Comparison of ENCODE assay signal across 15 mouse cellular contexts in the genomic region with DNA sequence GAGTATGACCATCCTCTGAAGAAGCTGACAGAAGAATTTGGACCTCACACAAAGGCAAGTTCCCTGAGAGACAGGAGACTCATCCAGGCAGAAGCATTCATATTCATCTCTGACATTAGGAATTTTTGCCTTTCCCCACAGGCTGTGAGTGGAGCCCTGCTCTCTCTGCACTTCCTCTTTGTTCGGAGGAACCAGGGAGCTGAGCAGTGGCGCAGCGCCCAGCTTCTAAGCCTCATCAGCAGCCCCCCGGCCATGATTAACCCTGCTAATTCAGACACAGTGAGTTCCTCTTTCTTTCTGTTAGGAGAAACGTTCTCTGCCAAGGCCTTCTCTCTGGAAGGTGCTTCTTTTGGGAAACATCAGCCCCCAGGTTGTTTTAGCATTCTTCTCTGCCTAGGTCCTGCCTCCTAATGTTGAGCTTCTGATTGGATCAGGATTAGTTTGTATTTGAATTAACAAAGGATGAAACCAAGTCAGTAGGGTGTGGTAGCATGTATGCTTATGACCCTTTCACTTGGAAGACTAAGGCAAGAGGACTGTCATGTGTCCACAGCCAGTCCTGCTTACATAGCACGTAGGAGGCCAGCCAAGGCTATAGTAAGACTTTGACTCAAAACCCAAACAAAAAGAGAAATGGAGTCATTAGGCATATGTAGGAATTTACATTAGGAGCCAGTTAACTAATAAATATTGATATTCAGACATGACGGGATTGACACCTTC. TPM values are rescaled to one million over a fixed set of nuclear protein-coding genes. Genes with fewer than 3 reads are reported as not detected.
A peak's percentile ranks its signal among the peaks of the same experiment; 100 is the strongest.
DNase-seq lines count a peak whose midpoint lies in the region; ATAC-seq and TF ChIP-seq lines count a peak whose summit lies in the region.
"Had no signal": no experiment of that assay in that cellular context is flagged by ENCODE, and none has a peak within 500 bp of the region (broad histone marks: within the 10 kb centered on the region; RNA-seq: fewer than 3 reads in every experiment).

No protein-coding gene starts in this region.

- H3K9ac ChIP-seq in forebrain, postnatal 0 days, result no peak overlapping the region
- H3K9ac ChIP-seq in forebrain, embryonic 13.5 days, result no peak overlapping the region
- no peak overlapping the region for H3K9ac ChIP-seq in neural tube, embryonic 15.5 days (replicated peaks)
- H3K9ac ChIP-seq: heart, embryonic 15.5 days; limb, embryonic 13.5 days; midbrain, embryonic 12.5 days had no signal

- no peaks in the 10 kb centered on the region for H3K4me1 ChIP-seq in forebrain, postnatal 0 days (ENCODE audit: insufficient read depth)
- H3K4me1 ChIP-seq in forebrain, embryonic 13.5 days, result no peaks in the 10 kb centered on the region
- H3K4me1 ChIP-seq in neural tube, embryonic 15.5 days, result no peaks in the 10 kb centered on the region
- H3K4me1 ChIP-seq: forebrain, embryonic 10.5 days; heart, embryonic 15.5 days; limb, embryonic 13.5 days; midbrain, embryonic 12.5 days had no signal

- no peak overlapping the region for H3K4me2 ChIP-seq in forebrain, postnatal 0 days (ENCODE audit: low read depth)
- H3K4me2 ChIP-seq in forebrain, embryonic 13.5 days, result no peak overlapping the region
- no peak overlapping the region for H3K4me2 ChIP-seq in neural tube, embryonic 15.5 days
- H3K4me2 ChIP-seq: heart, embryonic 15.5 days; limb, embryonic 13.5 days; midbrain, embryonic 12.5 days had no signal

- H3K27ac ChIP-seq in forebrain, postnatal 0 days (ENCODE audit: low read depth, low read length), result no peak overlapping the region
- no peak overlapping the region for H3K27ac ChIP-seq in forebrain, embryonic 13.5 days
- H3K27ac ChIP-seq in neural tube, embryonic 15.5 days (replicated peaks), result no peak overlapping the region
- H3K27ac ChIP-seq: forebrain, embryonic 10.5 days; heart, embryonic 15.5 days; limb, embryonic 13.5 days; midbrain, embryonic 12.5 days had no signal

- intact Hi-C loops in left cerebral cortex, postnatal 4 days (cut with DNase I), result no loop called here
- intact Hi-C loops in left cerebral cortex, postnatal 36 days (cut with DNase I), result no loop called here
- intact Hi-C loops in heart, postnatal 36 days (cut with DNase I), result no loop called here

- no peaks in the 10 kb centered on the region for H3K9me3 ChIP-seq in forebrain, postnatal 0 days (ENCODE audit: low read length)
- no peaks in the 10 kb centered on the region for H3K9me3 ChIP-seq in forebrain, embryonic 13.5 days (replicated peaks)
- no peaks in the 10 kb centered on the region for H3K9me3 ChIP-seq in neural tube, embryonic 15.5 days (replicated peaks)
- H3K9me3 ChIP-seq: forebrain, embryonic 10.5 days; heart, embryonic 15.5 days; limb, embryonic 13.5 days; midbrain, embryonic 12.5 days had no signal

- TF ChIP-seq CTCF in forebrain, postnatal 0 days (IDR thresholded peaks at IDR 0.05; ENCODE audit: low read depth), result no peak

- WGBS in forebrain, postnatal 0 days, result 52% methylated on average over 7 of the region's 7 CpGs
- 70% methylated on average over 7 of the region's 7 CpGs for WGBS in forebrain, embryonic 13.5 days
- whole genome bisulfite sequencing in neural tube, embryonic 15.5 days, result 69% methylated on average over 7 of the region's 7 CpGs

- H3K27me3 ChIP-seq in forebrain, postnatal 0 days (ENCODE audit: insufficient read depth, low read length), result no peaks in the 10 kb centered on the region
- no peaks in the 10 kb centered on the region for H3K27me3 ChIP-seq in forebrain, embryonic 13.5 days
- no peaks in the 10 kb centered on the region for H3K27me3 ChIP-seq in neural tube, embryonic 15.5 days (replicated peaks)
- H3K27me3 ChIP-seq: heart, embryonic 15.5 days; limb, embryonic 13.5 days; midbrain, embryonic 12.5 days had no signal

- ATAC-seq in forebrain, postnatal 0 days, result no peak
- no peak for ATAC-seq in forebrain, embryonic 13.5 days
- ATAC-seq in neural tube, embryonic 15.5 days (ENCODE audit: low FRiP score), result no peak

- H3K4me3 ChIP-seq in forebrain, postnatal 0 days (ENCODE audit: low read depth, low read length), result no peak overlapping the region
- H3K4me3 ChIP-seq in forebrain, embryonic 13.5 days, result no peak overlapping the region
- H3K4me3 ChIP-seq in neural tube, embryonic 15.5 days (replicated peaks), result no peak overlapping the region
- H3K4me3 ChIP-seq: forebrain, embryonic 10.5 days; heart, embryonic 15.5 days; limb, embryonic 13.5 days; midbrain, embryonic 12.5 days had no signal

- peak; percentile 21 for DNase-seq in forebrain, postnatal 0 days
- DNase-seq in left cerebral cortex, postnatal 4 days, result peak; percentile 73
- no peak for DNase-seq in left cerebral cortex, postnatal 36 days (ENCODE audit: low spot score in 2 of 2)
- peak; percentile 92 for DNase-seq in Muller cell, postnatal 12 days (ENCODE audit: inconsistent ontology term)
- DNase-seq in heart, postnatal 36 days, result peak; percentile 9 to 12
- no peak for DNase-seq in kidney, adult 8-10 months
- DNase-seq: kidney, postnatal 14 days had no signal

- no peaks in the 10 kb centered on the region for H3K36me3 ChIP-seq in forebrain, postnatal 0 days (ENCODE audit: insufficient read depth)
- no peaks in the 10 kb centered on the region for H3K36me3 ChIP-seq in forebrain, embryonic 13.5 days (ENCODE audit: poor library complexity, severe bottlenecking)
- no peaks in the 10 kb centered on the region for H3K36me3 ChIP-seq in neural tube, embryonic 15.5 days
- H3K36me3 ChIP-seq: forebrain, embryonic 10.5 days; heart, embryonic 15.5 days; limb, embryonic 13.5 days; midbrain, embryonic 12.5 days had no signal

RNA-seq across cellular contexts. Expression of a gene that starts 9.1 kb away (rescaled TPM):
- 3.2 and 4.5 TPM in 2 replicates for total RNA-seq in forebrain, postnatal 0 days (2014; rRNA removed)
- polyA plus RNA-seq in forebrain, postnatal 0 days (2015; fragmentation: Nextera tagmentation; extraction: Ambion mirVana), result 1.6 and 1.7 TPM in 2 replicates
- 1.0 and 1.2 TPM in 2 replicates for polyA plus RNA-seq in forebrain, embryonic 13.5 days (2015; fragmentation: Nextera tagmentation; extraction: Ambion mirVana)
- total RNA-seq in left cerebral cortex, postnatal 4 days (2021), result 1 to 10 TPM; 3.3 to 4.4 TPM
- total RNA-seq in left cerebral cortex, postnatal 36 days (2021), result 1 to 10 TPM; 9.4 to 9.9 TPM
- total RNA-seq in heart, postnatal 36 days (2021), result 1 to 10 TPM; 3.6 to 5.7 TPM
- polyA plus RNA-seq in neural tube, embryonic 15.5 days (2015; fragmentation: Nextera tagmentation; extraction: Ambion mirVana), result 1.9 and 5.6 TPM in 2 replicates

RNA-seq across cellular contexts. Expression of a gene that starts 14.4 kb away (rescaled TPM):
- total RNA-seq in forebrain, postnatal 0 days (2014; rRNA removed), result not detected in 2 replicates
- not detected in 2 replicates for polyA plus RNA-seq in forebrain, postnatal 0 days (2015; fragmentation: Nextera tagmentation; extraction: Ambion mirVana)
- polyA plus RNA-seq in forebrain, embryonic 13.5 days (2015; fragmentation: Nextera tagmentation; extraction: Ambion mirVana), result not detected in 2 replicates
- total RNA-seq in left cerebral cortex, postnatal 4 days (2021), result not detected
- total RNA-seq in left cerebral cortex, postnatal 36 days (2021), result not detected
- total RNA-seq in heart, postnatal 36 days (2021), result not detected
- polyA plus RNA-seq in neural tube, embryonic 15.5 days (2015; fragmentation: Nextera tagmentation; extraction: Ambion mirVana), result not detected in 2 replicates
- total RNA-seq: adrenal gland, postnatal 4 days had no signal
- polyA plus RNA-seq: C2C12; heart, embryonic 15.5 days; limb, embryonic 13.5 days; midbrain, embryonic 12.5 days had no signal

RNA-seq across cellular contexts. Expression of a gene that starts 32.4 kb away (rescaled TPM):
- total RNA-seq in forebrain, postnatal 0 days (2014; rRNA removed), result not detected in 2 replicates
- 0.21 TPM in 1 of 2 replicates, not detected in the other for polyA plus RNA-seq in forebrain, postnatal 0 days (2015; fragmentation: Nextera tagmentation; extraction: Ambion mirVana)
- not detected in 2 replicates for polyA plus RNA-seq in forebrain, embryonic 13.5 days (2015; fragmentation: Nextera tagmentation; extraction: Ambion mirVana)
- not detected for total RNA-seq in left cerebral cortex, postnatal 4 days (2021)
- total RNA-seq in left cerebral cortex, postnatal 36 days (2021), result under 1 TPM in 1 of 2 experiments, not detected in 1; 0.64 TPM
- total RNA-seq in heart, postnatal 36 days (2021), result not detected
- polyA plus RNA-seq in neural tube, embryonic 15.5 days (2015; fragmentation: Nextera tagmentation; extraction: Ambion mirVana), result not detected in 2 replicates
- total RNA-seq: adrenal gland, postnatal 4 days had no signal
- polyA plus RNA-seq: forebrain, embryonic 10.5 days; limb, embryonic 13.5 days; midbrain, embryonic 12.5 days had no signal

RNA-seq across cellular contexts. Expression of a gene that starts 40.1 kb away (rescaled TPM):
- 78.8 and 79.0 TPM in 2 replicates for total RNA-seq in forebrain, postnatal 0 days (2014; rRNA removed)
- polyA plus RNA-seq in forebrain, postnatal 0 days (2015; fragmentation: Nextera tagmentation; extraction: Ambion mirVana), result 43.4 and 54.1 TPM in 2 replicates
- 60.5 and 61.6 TPM in 2 replicates for polyA plus RNA-seq in forebrain, embryonic 13.5 days (2015; fragmentation: Nextera tagmentation; extraction: Ambion mirVana)
- 10 to 100 TPM; 52.8 to 58.1 TPM for total RNA-seq in left cerebral cortex, postnatal 4 days (2021)
- total RNA-seq in left cerebral cortex, postnatal 36 days (2021), result 100 to 1,000 TPM; 160 to 189 TPM
- 1 to 10 TPM; 1.2 to 1.5 TPM for total RNA-seq in heart, postnatal 36 days (2021)
- polyA plus RNA-seq in neural tube, embryonic 15.5 days (2015; fragmentation: Nextera tagmentation; extraction: Ambion mirVana), result 77.9 and 89.8 TPM in 2 replicates

Comparison
In these comparisons a context has a peak if more than half of its experiments do, and no peak if none do; other contexts are left out.
1. DNase-seq: peak in forebrain, postnatal 0 days (single experiment), left cerebral cortex, postnatal 4 days (single experiment), Muller cell, postnatal 12 days (single experiment) and heart, postnatal 36 days (2 of 2); none in left cerebral cortex, postnatal 36 days (0 of 2) and kidney, adult 8-10 months (0 of 2).